8 mouse cellular contexts compared by ENCODE assay signal in genomic region chr2:130642684-130643369, GRCm38 (mm10). TPM values are rescaled to one million over a fixed set of nuclear protein-coding genes. Genes with fewer than 3 reads are reported as not detected.
DNase-seq lines count a peak whose midpoint lies in the region; ATAC-seq lines count a peak whose summit lies in the region.

Gene Lzts3, minus strand, starts transcription at chr2:130642803.

- peak; percentile 95 for ATAC-seq in megakaryocyte, adult 5-6 weeks (ENCODE audit: poor library complexity, severe bottlenecking)

- DNase-seq in adrenal gland, adult (ENCODE audit: inconsistent age in 2 of 2, low spot score in 1 of 2) = peak; percentile 96 to 98
- peak; percentile 91 for DNase-seq in embryo, embryonic 10 days (ENCODE audit: low spot score)
- DNase-seq in gastrocnemius, postnatal 10 days = peak; percentile 97
- peak; percentile 89 for DNase-seq in induced T-regulatory cell, adult 2 months (ENCODE audit: low read depth)
- DNase-seq in left cerebral cortex, adult 8-10 months (ENCODE audit: low spot score in 2 of 2) = peak; percentile 76 to 88
- DNase-seq in right cerebral cortex, adult 2 months (ENCODE audit: low spot score in 2 of 2) = peak; percentile 86
- DNase-seq in urinary bladder, postnatal 10 days (ENCODE audit: low spot score) = peak; percentile 67

RNA-seq across cellular contexts. Expression of gene Lzts3, which starts in this region (rescaled TPM):
- 1 to 10 TPM; 2.9 to 3.4 TPM for total RNA-seq in gastrocnemius, postnatal 10 days (2021)
- total RNA-seq in left cerebral cortex, adult 8-10 months (2022) = 100 to 1,000 TPM; 186 to 214 (median 199) TPM
- 0.25 and 0.65 TPM in 2 replicates for total RNA-seq in megakaryocyte, adult 5-6 weeks (2015)
- total RNA-seq in megakaryocyte, adult 5-6 weeks (2017) = 0.24 and 0.37 TPM in 2 replicates

Comparison
In these comparisons a context has a peak if more than half of its experiments do, and no peak if none do; other contexts are left out.
1. Peak in every context shown above with its lines: DNase-seq and ATAC-seq.
2. RNA of gene Lzts3 (total RNA-seq): 186 to 214 TPM in left cerebral cortex, adult 8-10 months; 2.9 to 3.4 TPM in gastrocnemius, postnatal 10 days and 0.24 to 0.65 TPM in megakaryocyte, adult 5-6 weeks; every median in the first group is over 10 times any median in the second.
3. Peak in ATAC-seq in megakaryocyte, adult 5-6 weeks; RNA of the gene not detected or under 1 TPM.